In genomic region chr12:88413239-88413638, GRCm38 (mm10) we compare ENCODE assay signal across 25 mouse cellular contexts.
"Had no signal": no experiment of that assay in that cellular context is flagged by ENCODE, and none has a peak within 500 bp of the region (broad histone marks: within the 10 kb centered on the region; RNA-seq: fewer than 3 reads in every experiment).

No protein-coding gene starts in this region.

- DNase-seq: cerebellum, adult 8-10 months; cerebellum, adult 9-10 months; cerebellum, adult 9-11 months; cerebellum, postnatal 10 days; cerebellum, postnatal 14 days; cerebellum, postnatal 25 days; cerebellum, postnatal 36 days; embryo, embryonic 11 days; forebrain, postnatal 0 days; gastrocnemius, adult 2 months; gastrocnemius, postnatal 10 days; gastrocnemius, postnatal 14 days; gastrocnemius, postnatal 25 days; gastrocnemius, postnatal 36 days; heart, adult 11 months; heart, adult 2 months had no signal

- H3K4me3 ChIP-seq: embryonic facial prominence, embryonic 10.5 days; embryonic facial prominence, embryonic 12.5 days; embryonic facial prominence, embryonic 13.5 days; embryonic facial prominence, embryonic 15.5 days; erythroblast, embryonic 14.5 days; forebrain, embryonic 10.5 days; forebrain, embryonic 12.5 days; forebrain, embryonic 13.5 days; forebrain, embryonic 15.5 days; gastrocnemius, adult 2 months; heart, adult 2 months had no signal

- H3K4me2 ChIP-seq: embryonic facial prominence, embryonic 12.5 days; embryonic facial prominence, embryonic 13.5 days; embryonic facial prominence, embryonic 15.5 days; forebrain, embryonic 12.5 days; forebrain, embryonic 13.5 days; forebrain, embryonic 15.5 days had no signal

- H3K27ac ChIP-seq: embryonic facial prominence, embryonic 10.5 days; embryonic facial prominence, embryonic 12.5 days; embryonic facial prominence, embryonic 13.5 days; embryonic facial prominence, embryonic 15.5 days; forebrain, embryonic 10.5 days; forebrain, embryonic 12.5 days; forebrain, embryonic 13.5 days; forebrain, embryonic 15.5 days; gastrocnemius, adult 2 months; heart, adult 2 months had no signal

- H3K27me3 ChIP-seq: embryonic facial prominence, embryonic 12.5 days; embryonic facial prominence, embryonic 13.5 days; embryonic facial prominence, embryonic 15.5 days; forebrain, embryonic 12.5 days; forebrain, embryonic 13.5 days; forebrain, embryonic 15.5 days had no signal
